Mouse (Mus musculus): Measurements from ENCODE around the gene Tap2. TPM values are rescaled to one million over a fixed set of nuclear protein-coding genes. Genes with fewer than 3 reads are reported as not detected.

Tap2 gene
- polyA plus RNA-seq, 2 experiments, result 2.9 to 3.1 TPM

DNA sequence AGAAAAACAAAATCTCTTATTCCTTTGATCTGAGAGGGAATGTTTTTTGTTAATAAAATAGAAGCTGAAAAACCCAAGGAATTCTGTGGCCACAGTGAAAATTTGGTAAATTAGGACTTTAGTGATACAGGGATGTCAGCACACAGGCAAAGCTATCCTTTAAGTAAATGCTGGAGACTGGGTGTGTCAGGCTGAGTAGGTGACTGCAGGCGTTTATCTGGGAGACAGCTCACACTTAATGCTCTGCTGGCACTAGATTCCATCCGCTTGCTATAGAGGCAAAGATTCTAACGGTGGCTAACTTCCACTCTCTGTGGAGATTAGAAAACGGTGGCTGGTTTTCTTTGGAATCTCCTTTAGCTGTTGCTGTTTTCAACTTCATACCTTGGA, 32.8 kb upstream of the Tap2 start:
- DNase-seq (ENCODE audit: low read depth in 3 of 3, low spot score in 3 of 3) (no peak), ATAC-seq (ENCODE audit: insufficient read depth) (no peak)
- no peaks in the 10 kb centered on the region for H3K4me1 ChIP-seq (replicated peaks; ENCODE audit: control insufficient read depth in 2 of 2, insufficient read depth in 2 of 2, low read length in 1 of 2)
- no peaks in the 10 kb centered on the region for H3K9me3 ChIP-seq (ENCODE audit: control insufficient read depth, low read length)
- no peak overlapping the region for H3K27ac ChIP-seq
- no peak overlapping the region for H3K4me2 ChIP-seq (ENCODE audit: low read depth)
- 8% methylated on average over 4 of the region's 4 CpGs for WGBS (ENCODE audit: insufficient replicate concordance)
- H3K9ac ChIP-seq (replicated peaks), result no peak overlapping the region
- no peaks in the 10 kb centered on the region for H3K36me3 ChIP-seq (replicated peaks; ENCODE audit: control insufficient read depth, insufficient read depth, low read depth)
- H3K4me3 ChIP-seq (ENCODE audit: insufficient read depth in 1 of 2, low read depth in 2 of 2, low read length in 2 of 2), result no peak overlapping the region
- no peaks in the 10 kb centered on the region for H3K27me3 ChIP-seq (ENCODE audit: control insufficient read depth, insufficient read depth, low read length)
- TF ChIP-seq EP300 (IDR thresholded peaks at IDR 0.05; ENCODE audit: low read depth) (no peak), CTCF (IDR thresholded peaks at IDR 0.05; ENCODE audit: low read depth) (no peak)

DNA sequence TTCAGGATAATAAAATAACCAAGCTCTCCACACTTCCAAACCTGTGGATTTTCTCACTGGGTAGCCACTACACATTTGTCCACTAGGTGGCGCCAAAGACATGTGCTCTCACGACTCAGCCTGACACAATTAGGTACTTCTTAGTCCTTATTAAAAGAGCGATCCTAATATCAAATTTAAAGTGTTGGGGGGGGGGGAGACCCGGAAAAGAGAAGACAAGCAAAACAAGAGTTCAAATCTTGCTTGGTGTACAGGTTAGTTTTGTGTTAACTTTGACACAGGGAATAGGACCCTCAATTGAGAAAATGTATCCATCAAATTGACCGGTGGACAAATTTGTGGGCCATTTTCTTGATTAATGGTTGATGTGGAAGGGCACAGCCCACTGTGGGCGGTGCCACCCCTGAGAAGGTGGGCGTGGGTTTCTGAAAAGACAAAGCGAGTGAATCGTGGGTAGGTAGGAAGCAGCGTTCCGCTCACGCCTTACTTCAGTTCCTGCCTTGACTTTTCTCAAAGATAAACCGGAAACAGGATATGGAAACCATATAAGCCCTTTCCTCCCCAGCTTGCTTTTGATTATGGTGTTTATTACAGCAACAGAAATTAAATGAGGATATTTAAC, 32.3 kb upstream of the Tap2 start:
- H3K27me3 ChIP-seq (ENCODE audit: control insufficient read depth, insufficient read depth, low read length), result no peaks in the 10 kb centered on the region
- H3K9me3 ChIP-seq (ENCODE audit: control insufficient read depth, low read length), result no peaks in the 10 kb centered on the region
- H3K4me2 ChIP-seq (ENCODE audit: low read depth), result peak overlapping the region; percentile 28
- DNase-seq (ENCODE audit: low read depth in 3 of 3, low spot score in 3 of 3) (peak; percentile 48 to 59 (median 49)), ATAC-seq (ENCODE audit: insufficient read depth) (no peak)
- H3K36me3 ChIP-seq (replicated peaks; ENCODE audit: control insufficient read depth, insufficient read depth, low read depth), result no peaks in the 10 kb centered on the region
- WGBS (ENCODE audit: insufficient replicate concordance), result 11% methylated on average over 13 of the region's 13 CpGs
- H3K4me1 ChIP-seq (replicated peaks; ENCODE audit: control insufficient read depth in 2 of 2, insufficient read depth in 2 of 2, low read length in 1 of 2), result no peaks in the 10 kb centered on the region
- TF ChIP-seq CTCF (IDR thresholded peaks at IDR 0.05; ENCODE audit: low read depth) (peak; percentile 90), EP300 (IDR thresholded peaks at IDR 0.05; ENCODE audit: low read depth) (no peak)
- H3K27ac ChIP-seq, result no peak overlapping the region
- H3K4me3 ChIP-seq (ENCODE audit: insufficient read depth in 1 of 2, low read depth in 2 of 2, low read length in 2 of 2), result no peak overlapping the region
- no peak overlapping the region for H3K9ac ChIP-seq (replicated peaks)

DNA sequence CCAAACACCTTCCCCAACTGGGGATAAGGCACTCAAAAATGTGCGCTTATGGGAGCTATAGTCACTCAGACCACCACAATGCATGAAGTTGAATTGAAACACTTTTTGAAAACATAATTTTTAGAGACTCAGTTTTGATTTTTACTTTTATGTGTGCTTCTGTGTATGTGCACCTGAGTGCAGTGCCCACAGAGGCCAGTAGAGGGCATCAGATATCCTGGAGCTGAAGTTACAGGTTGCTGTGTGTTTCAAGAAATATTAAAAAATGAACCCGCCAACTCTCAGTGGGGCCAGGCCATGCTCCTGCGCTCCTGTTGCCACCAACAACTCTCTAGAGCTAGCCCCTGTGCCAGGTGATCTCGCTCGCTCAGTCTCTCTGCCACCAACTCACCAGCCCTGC, 30.8 kb upstream of the Tap2 start:
- H3K4me2 ChIP-seq (ENCODE audit: low read depth), result no peak overlapping the region
- no peaks in the 10 kb centered on the region for H3K36me3 ChIP-seq (replicated peaks; ENCODE audit: control insufficient read depth, insufficient read depth, low read depth)
- H3K9me3 ChIP-seq (ENCODE audit: control insufficient read depth, low read length), result no peaks in the 10 kb centered on the region; the same call in 1 of the 2 replicates
- no peaks in the 10 kb centered on the region for H3K27me3 ChIP-seq (ENCODE audit: control insufficient read depth, insufficient read depth, low read length)
- no peak overlapping the region for H3K4me3 ChIP-seq (ENCODE audit: insufficient read depth in 1 of 2, low read depth in 2 of 2, low read length in 2 of 2)
- no peak overlapping the region for H3K27ac ChIP-seq
- H3K9ac ChIP-seq (replicated peaks), result no peak overlapping the region
- ATAC-seq (ENCODE audit: insufficient read depth) (no peak), DNase-seq (ENCODE audit: low read depth in 3 of 3, low spot score in 3 of 3) (no peak)
- 77% methylated on average over 5 of the region's 5 CpGs for WGBS (ENCODE audit: insufficient replicate concordance)
- H3K4me1 ChIP-seq (replicated peaks; ENCODE audit: control insufficient read depth in 2 of 2, insufficient read depth in 2 of 2, low read length in 1 of 2), result no peaks in the 10 kb centered on the region
- peak; percentile 39; the same call in 1 of the 2 replicates for TF ChIP-seq CTCF (IDR thresholded peaks at IDR 0.05; ENCODE audit: low read depth)
- no peak for TF ChIP-seq EP300 (IDR thresholded peaks at IDR 0.05; ENCODE audit: low read depth)

DNA sequence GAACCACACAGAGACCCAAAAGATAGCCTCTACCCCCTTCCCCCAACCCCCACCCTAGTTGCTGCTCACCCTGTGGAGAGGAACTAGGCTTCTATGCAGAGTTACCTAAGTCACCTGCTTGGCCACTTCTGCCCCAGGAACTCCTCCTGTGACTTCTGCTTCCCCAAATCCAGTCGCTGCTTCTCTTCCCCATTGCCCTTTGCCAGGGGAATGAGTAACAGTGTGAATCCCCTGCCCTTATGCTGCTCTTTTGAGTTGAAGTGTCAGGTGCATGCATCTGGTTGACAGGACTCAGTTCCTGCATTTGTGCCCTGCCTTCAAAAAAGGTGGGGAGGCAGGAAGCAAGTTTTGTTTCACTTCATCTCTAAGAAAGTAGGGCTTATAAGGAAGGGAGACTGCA, 29.3 kb upstream of the Tap2 start:
- DNase-seq (ENCODE audit: low read depth in 3 of 3, low spot score in 3 of 3) (no peak), ATAC-seq (ENCODE audit: insufficient read depth) (no peak)
- Histone ChIP-seq H3K4me2 (ENCODE audit: low read depth) (no peak overlapping the region), H3K4me1 (replicated peaks; ENCODE audit: control insufficient read depth in 2 of 2, insufficient read depth in 2 of 2, low read length in 1 of 2) (no peaks in the 10 kb centered on the region), H3K9me3 (ENCODE audit: control insufficient read depth, low read length) (no peaks in the 10 kb centered on the region; the same call in 1 of the 2 replicates), H3K36me3 (replicated peaks; ENCODE audit: control insufficient read depth, insufficient read depth, low read depth) (no peaks in the 10 kb centered on the region), H3K9ac (replicated peaks) (no peak overlapping the region), H3K4me3 (ENCODE audit: insufficient read depth in 1 of 2, low read depth in 2 of 2, low read length in 2 of 2) (no peak overlapping the region), H3K27ac (no peak overlapping the region), H3K27me3 (ENCODE audit: control insufficient read depth, insufficient read depth, low read length) (no peaks in the 10 kb centered on the region)
- 28% methylated on average over 1 of the region's 1 CpGs for WGBS (ENCODE audit: insufficient replicate concordance)
- TF ChIP-seq EP300 (IDR thresholded peaks at IDR 0.05; ENCODE audit: low read depth), result no peak
- TF ChIP-seq CTCF (IDR thresholded peaks at IDR 0.05; ENCODE audit: low read depth), result no peak

DNA sequence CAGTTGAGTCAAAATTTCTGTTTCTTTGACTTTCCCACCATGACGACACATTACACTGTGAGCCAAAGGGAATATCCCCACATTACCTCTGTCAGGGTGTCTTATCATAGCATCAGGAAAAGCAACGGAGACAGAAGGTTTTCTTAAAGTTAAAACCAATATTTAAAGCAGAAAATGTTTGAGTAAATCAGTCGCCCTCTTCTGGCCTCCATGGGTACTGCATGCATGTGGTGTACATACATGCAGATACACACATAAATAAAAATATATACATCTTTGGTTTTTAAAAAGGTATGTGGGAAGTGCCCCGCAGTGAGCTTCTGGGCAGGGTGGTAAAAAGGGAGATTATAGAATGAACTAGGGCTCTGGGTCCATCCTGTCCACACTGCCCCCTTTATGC, 26.1 kb upstream of the Tap2 start:
- 53% methylated on average over 4 of the region's 4 CpGs for WGBS (ENCODE audit: insufficient replicate concordance)
- Histone ChIP-seq H3K27me3 (ENCODE audit: control insufficient read depth, insufficient read depth, low read length) (no peaks in the 10 kb centered on the region), H3K4me2 (ENCODE audit: low read depth) (no peak overlapping the region), H3K9ac (replicated peaks) (no peak overlapping the region), H3K4me1 (replicated peaks; ENCODE audit: control insufficient read depth in 2 of 2, insufficient read depth in 2 of 2, low read length in 1 of 2) (peaks cover 0 to 4% of the 10 kb centered on the region in 2 experiments; a peak in 1 of 4 replicates), H3K27ac (no peak overlapping the region), H3K9me3 (ENCODE audit: control insufficient read depth, low read length) (no peaks in the 10 kb centered on the region; the same call in 1 of the 2 replicates), H3K36me3 (replicated peaks; ENCODE audit: control insufficient read depth, insufficient read depth, low read depth) (no peaks in the 10 kb centered on the region), H3K4me3 (ENCODE audit: insufficient read depth in 1 of 2, low read depth in 2 of 2, low read length in 2 of 2) (no peak overlapping the region)
- peak; percentile 53; the same call in 1 of the 2 replicates for TF ChIP-seq CTCF (IDR thresholded peaks at IDR 0.05; ENCODE audit: low read depth)
- TF ChIP-seq EP300 (IDR thresholded peaks at IDR 0.05; ENCODE audit: low read depth), result no peak
- DNase-seq (ENCODE audit: low read depth in 3 of 3, low spot score in 3 of 3), result no peak
- no peak for ATAC-seq (ENCODE audit: insufficient read depth)

Data from liver, embryonic 14.5 days (tissue).